Mouse (Mus musculus) testis, adult 2 months (tissue): ENCODE results near the gene Pitpnc1.

Experiments used
- CTCF ChIP-seq: fragments of 200-500 bp; IDR thresholded peaks from 2 replicates; pipeline ENCODE4 v1.5.1; 2012; ENCODE audit warnings: low read depth, mild to moderate bottlenecking, inconsistent platforms, low read length, moderate library complexity; ENCODE audit not compliant: control insufficient read depth, insufficient read depth, insufficient replicate concordance
- POLR2A ChIP-seq: fragments of 200-500 bp; IDR thresholded peaks from 2 replicates; pipeline ENCODE4 v1.6.1; 2012; ENCODE audit warnings: low read depth, mild to moderate bottlenecking, inconsistent platforms, low read length, moderate library complexity; ENCODE audit not compliant: control insufficient read depth

- TF ChIP-seq POLR2A (no peak), CTCF (no peak)
Measured at GRCm38 (mm10) chr11:107407698-107408097, 62.8 kb downstream of the Pitpnc1 start.
